Mouse (Mus musculus) spleen, adult 2 months (tissue): Measurements from ENCODE around the gene Agrp.

Source experiments
- CTCF ChIP-seq: fragments of 200-500 bp; IDR thresholded peaks from 2 replicates; pipeline ENCODE4 v1.5.1; 2011; ENCODE audit warnings: mild to moderate bottlenecking, inconsistent platforms; ENCODE audit not compliant: insufficient read depth, insufficient read length, insufficient replicate concordance; ENCODE audit errors: extremely low read depth
- POLR2A ChIP-seq: fragments of 200-500 bp; IDR thresholded peaks from 2 replicates; pipeline ENCODE4 v1.6.1; 2011; ENCODE audit warnings: low read depth, low read length, inconsistent platforms

DNA sequence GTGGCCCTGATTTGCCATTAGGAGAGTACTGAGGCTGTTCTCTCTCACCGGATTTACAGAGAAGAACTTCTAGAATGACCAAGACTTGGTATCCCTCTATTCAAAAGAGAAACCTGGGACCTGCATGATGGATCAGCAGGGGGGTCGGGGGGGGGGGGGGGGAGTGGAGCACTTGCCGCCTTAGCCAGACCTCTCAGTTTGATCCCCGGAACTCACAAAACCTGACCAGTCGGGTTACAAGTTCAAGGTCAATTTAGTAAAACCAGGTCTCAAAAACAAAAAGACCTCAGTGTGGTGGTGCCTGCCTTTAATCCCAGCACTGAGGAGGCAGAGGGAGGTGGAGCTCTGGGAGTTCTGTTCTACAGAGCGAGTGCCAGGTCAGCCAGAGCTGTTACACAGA is 62.5 kb downstream of the Agrp start:
- no peak for TF ChIP-seq POLR2A
- TF ChIP-seq CTCF: no peak
